Mouse (Mus musculus) stomach, postnatal 0 days (tissue): Measurements from ENCODE around the gene Hist1h4d. TPM values are rescaled to one million over a fixed set of nuclear protein-coding genes. Genes with fewer than 3 reads are reported as not detected.

Experiments used
- ATAC-seq: fragments of 200-750 bp; cut with Nextera tagmentation; 2 replicates; pipeline ENCODE4 v1.8.0; 2017; ENCODE audit not compliant: low FRiP score, low TSS enrichment
- DNase-seq: peaks from one replicate; pipeline ENCODE4 v3.0.0-alpha.2; 2016; ENCODE audit warnings: low spot score
- H3K27ac ChIP-seq: fragments of 300-500 bp; sonication (generic); replicated peaks from 2 replicates; pipeline ENCODE4 v1.5.1; 2014; ENCODE audit warnings: mild to moderate bottlenecking, control low read depth
- H3K27me3 ChIP-seq: fragments of 300-500 bp; sonication (generic); 2 replicates; pipeline ENCODE4 v1.6.1; 2014; ENCODE audit warnings: low read length; ENCODE audit not compliant: control insufficient read depth, insufficient read depth
- H3K36me3 ChIP-seq: fragments of 300-500 bp; sonication (generic); 2 replicates; pipeline ENCODE4 v1.6.1; 2014; ENCODE audit warnings: low read length, mixed read lengths; ENCODE audit not compliant: control insufficient read depth, insufficient read depth
- H3K4me1 ChIP-seq: fragments of 300-500 bp; sonication (generic); replicated peaks from 2 replicates; pipeline ENCODE4 v1.6.1; 2014; ENCODE audit warnings: antibody characterized with exemption; ENCODE audit not compliant: control insufficient read depth, insufficient read depth
- H3K4me2 ChIP-seq: fragments of 300-500 bp; sonication (generic); replicated peaks from 2 replicates; pipeline ENCODE4 v1.6.1; 2014; ENCODE audit warnings: low read depth, mild to moderate bottlenecking, control low read depth, moderate library complexity
- H3K4me3 ChIP-seq: fragments of 300-500 bp; sonication (generic); 2 replicates; pipeline ENCODE4 v1.5.1; 2014; ENCODE audit warnings: low read depth, low read length, control low read depth
- H3K9ac ChIP-seq: fragments of 300-500 bp; sonication (generic); 2 replicates; pipeline ENCODE4 v1.6.1; 2014; ENCODE audit warnings: mild to moderate bottlenecking, low read length, control low read depth, mixed read lengths
- H3K9me3 ChIP-seq: fragments of 300-500 bp; sonication (generic); 2 replicates; pipeline ENCODE4 v1.6.1; 2016; ENCODE audit warnings: low read length; ENCODE audit not compliant: control insufficient read depth
- CTCF ChIP-seq: IDR thresholded peaks from 2 replicates; pipeline ENCODE4 v1.5.1; 2016; ENCODE audit warnings: antibody characterized with exemption, low read depth, mild to moderate bottlenecking, moderate library complexity
- EP300 ChIP-seq: optimal IDR thresholded peaks from 2 replicates; pipeline ENCODE3; 2016; ENCODE audit warnings: antibody characterized with exemption
- WGBS: fragments of 180-500 bp; shearing (Covaris S2); extraction: QIAGEN DNeasy Blood & Tissue Kit; methylation state at CpG from one replicate; pipeline ENCODE4 v1.1.7; 2014; 5-methylcytosine and 5-hydroxymethylcytosine counted together
- polyA plus RNA-seq: library from polyadenylated mRNA; unstranded; fragments of >200 nt; fragmentation: Nextera tagmentation; extraction: Ambion mirVana; gene quantifications from 2 replicates; pipeline ENCODE4 v1.2.1, GENCODE M21; 2015

Hist1h4d gene
- polyA plus RNA-seq, 1 experiment from 2014 or later: 48.7 TPM

DNA sequence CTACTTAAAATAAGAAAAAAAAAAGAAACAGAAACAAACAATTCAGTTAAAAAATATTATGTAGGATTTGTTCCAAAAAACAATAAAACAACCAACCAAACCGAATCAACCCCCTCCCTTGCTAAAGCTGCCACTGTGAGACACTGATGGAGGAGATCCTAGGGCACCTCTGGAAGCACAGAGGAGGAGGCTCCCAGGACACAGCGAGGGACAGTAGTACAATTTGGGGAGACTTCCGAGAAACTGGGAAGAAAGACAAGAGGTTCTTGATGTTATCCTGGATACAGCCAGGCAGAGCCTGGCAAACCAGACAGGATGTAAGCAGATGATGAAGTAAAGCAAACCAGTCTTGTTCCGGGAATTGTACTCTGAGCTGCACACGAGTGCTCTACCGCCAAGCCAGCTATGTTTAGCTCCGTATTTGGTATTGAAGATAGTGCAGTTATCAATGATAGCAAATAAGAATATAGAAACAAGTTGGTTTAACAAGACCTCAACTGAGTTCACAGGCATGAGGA, 21.8 kb downstream of the Hist1h4d start:
- Histone ChIP-seq H3K9ac (no peak overlapping the region), H3K27ac (no peak overlapping the region), H3K4me2 (no peak overlapping the region), H3K36me3 (no peaks in the 10 kb centered on the region), H3K9me3 (no peaks in the 10 kb centered on the region), H3K27me3 (no peaks in the 10 kb centered on the region), H3K4me3 (no peak overlapping the region), H3K4me1 (no peaks in the 10 kb centered on the region)
- no peak for ATAC-seq
- WGBS: 59% methylated on average over 7 of the region's 7 CpGs
- no peak for TF ChIP-seq EP300
- no peak for TF ChIP-seq CTCF
- no peak for DNase-seq

DNA sequence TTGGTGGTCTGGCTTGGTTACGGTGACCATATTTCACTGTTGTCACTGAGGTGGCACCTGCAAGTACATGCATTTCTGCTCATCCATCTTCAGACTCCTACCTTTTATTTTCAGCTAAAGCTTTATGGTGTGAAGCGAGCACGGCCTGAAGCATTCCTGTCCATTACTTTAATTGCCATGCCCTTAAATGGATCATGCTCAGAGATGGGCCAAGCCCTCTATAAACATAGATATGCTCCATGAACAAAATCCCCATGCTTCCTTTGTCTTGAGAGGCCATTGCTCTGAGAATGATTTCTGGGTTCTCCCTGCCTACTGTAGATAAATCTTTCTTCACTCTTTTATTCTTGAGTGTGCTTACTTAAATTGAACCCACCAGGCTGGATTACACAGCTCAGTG, 23.1 kb downstream of the Hist1h4d start:
- Histone ChIP-seq H3K36me3 (no peaks in the 10 kb centered on the region), H3K9me3 (no peaks in the 10 kb centered on the region), H3K27me3 (no peaks in the 10 kb centered on the region), H3K4me1 (no peaks in the 10 kb centered on the region), H3K9ac (no peak overlapping the region), H3K27ac (no peak overlapping the region), H3K4me2 (no peak overlapping the region), H3K4me3 (no peak overlapping the region)
- ATAC-seq (no peak), DNase-seq (no peak)
- TF ChIP-seq CTCF (no peak), EP300 (no peak)
- 60% methylated on average over 3 of the region's 3 CpGs for WGBS

DNA sequence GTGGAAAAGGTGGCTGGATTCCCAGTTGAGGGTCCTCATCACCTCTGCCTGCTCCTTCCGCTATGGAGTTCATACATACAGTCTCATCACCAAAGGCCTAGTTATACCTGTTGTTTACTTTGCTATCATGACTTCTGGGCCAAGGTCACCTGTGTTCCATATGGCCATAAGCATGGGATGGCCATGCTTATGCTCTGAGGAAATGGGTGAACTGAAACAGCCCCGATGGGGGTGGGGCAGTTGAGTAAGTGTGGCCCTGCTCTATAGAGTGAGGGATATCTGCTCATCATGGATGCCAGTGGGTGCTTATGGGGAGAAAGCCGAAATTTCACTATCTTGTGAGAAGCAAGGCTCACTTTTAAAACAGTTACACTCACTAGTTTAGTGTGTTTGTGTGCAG, 23.7 kb downstream of the Hist1h4d start:
- WGBS: 85% methylated on average over 3 of the region's 3 CpGs
- Histone ChIP-seq H3K27me3 (no peaks in the 10 kb centered on the region), H3K36me3 (no peaks in the 10 kb centered on the region), H3K4me3 (no peak overlapping the region), H3K27ac (no peak overlapping the region), H3K9me3 (no peaks in the 10 kb centered on the region), H3K4me2 (no peak overlapping the region), H3K4me1 (no peaks in the 10 kb centered on the region), H3K9ac (no peak overlapping the region)
- ATAC-seq: no peak
- no peak for TF ChIP-seq EP300
- no peak for TF ChIP-seq CTCF
- DNase-seq: no peak

DNA sequence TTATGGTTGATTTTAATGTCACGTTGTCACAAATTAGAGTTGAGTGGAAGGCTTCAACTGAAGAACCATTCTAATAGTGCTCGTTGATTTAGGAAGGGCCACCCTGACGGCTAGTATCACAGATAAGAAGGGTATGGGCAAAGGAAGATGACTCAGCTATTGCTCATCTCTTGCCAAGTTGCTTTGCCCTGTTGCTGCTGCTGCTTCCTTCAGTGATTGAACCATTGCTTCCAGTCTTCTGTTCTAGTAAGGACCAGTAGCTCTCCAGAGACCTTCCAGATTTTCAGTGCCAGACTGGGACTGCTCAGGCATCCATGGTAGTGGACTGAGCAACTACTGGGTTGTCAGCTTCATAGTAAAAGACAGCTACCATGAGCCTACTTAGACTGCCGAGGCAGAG, 27.8 kb downstream of the Hist1h4d start:
- Histone ChIP-seq H3K9me3 (no peaks in the 10 kb centered on the region), H3K27me3 (no peaks in the 10 kb centered on the region), H3K4me1 (no peaks in the 10 kb centered on the region), H3K36me3 (no peaks in the 10 kb centered on the region), H3K4me3 (no peak overlapping the region), H3K4me2 (no peak overlapping the region), H3K9ac (no peak overlapping the region), H3K27ac (no peak overlapping the region)
- DNase-seq (no peak), ATAC-seq (no peak)
- WGBS: 77% methylated on average over 4 of the region's 4 CpGs
- no peak for TF ChIP-seq CTCF
- TF ChIP-seq EP300: no peak

DNA sequence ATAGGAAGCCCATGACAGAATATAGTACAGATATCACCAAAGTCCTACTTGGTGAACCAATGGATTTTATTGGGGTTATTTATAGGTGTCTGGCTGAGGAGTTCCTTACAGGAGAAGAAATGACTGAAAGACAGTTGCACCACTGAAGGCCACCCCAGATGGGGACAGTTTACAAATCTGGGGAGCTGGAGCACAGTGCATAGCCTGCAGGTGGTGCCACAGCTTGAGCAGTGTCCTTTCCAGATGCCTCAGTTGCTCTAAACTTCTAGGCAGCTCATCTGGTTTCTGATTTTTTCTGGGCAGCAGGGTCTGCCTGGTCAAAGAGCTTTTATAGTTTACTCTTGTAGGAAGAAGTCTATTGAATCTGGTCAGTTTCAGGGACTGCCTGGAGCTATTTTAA, 28.4 kb downstream of the Hist1h4d start:
- TF ChIP-seq EP300 (no peak), CTCF (no peak)
- no peak overlapping the region for H3K27ac ChIP-seq
- no peaks in the 10 kb centered on the region for H3K9me3 ChIP-seq
- no peak for ATAC-seq
- no peaks in the 10 kb centered on the region for H3K36me3 ChIP-seq
- DNase-seq: no peak
- H3K9ac ChIP-seq: no peak overlapping the region
- no peaks in the 10 kb centered on the region for H3K4me1 ChIP-seq
- H3K4me2 ChIP-seq: no peak overlapping the region
- no peak overlapping the region for H3K4me3 ChIP-seq
- H3K27me3 ChIP-seq: no peaks in the 10 kb centered on the region

DNA sequence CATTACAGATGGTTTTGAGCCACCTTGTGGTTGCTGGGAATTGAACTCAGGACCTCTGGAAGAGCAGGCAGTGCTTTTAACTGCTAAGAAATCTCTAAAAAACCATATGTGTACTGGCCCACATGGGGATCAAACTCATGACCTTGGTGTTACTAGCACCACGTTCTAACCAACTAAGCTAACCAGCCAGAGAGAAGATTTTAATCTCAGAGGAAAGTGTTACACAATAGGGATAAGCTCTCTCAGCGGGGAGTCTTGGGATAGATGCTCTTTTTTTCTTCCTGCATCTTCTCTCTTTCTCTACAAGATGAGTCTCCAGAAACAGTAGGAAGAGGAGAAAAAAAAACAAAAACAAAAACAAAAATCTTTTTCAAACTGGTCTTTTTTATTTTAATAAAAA, 29.0 kb downstream of the Hist1h4d start:
- Histone ChIP-seq H3K4me2 (no peak overlapping the region), H3K4me1 (no peaks in the 10 kb centered on the region), H3K9ac (no peak overlapping the region), H3K9me3 (no peaks in the 10 kb centered on the region), H3K27me3 (no peaks in the 10 kb centered on the region), H3K27ac (no peak overlapping the region), H3K4me3 (no peak overlapping the region), H3K36me3 (no peaks in the 10 kb centered on the region)
- WGBS: 69% methylated on average over 2 of the region's 2 CpGs
- DNase-seq (no peak), ATAC-seq (no peak)
- TF ChIP-seq CTCF (no peak), EP300 (no peak)
